Mouse (Mus musculus) left cerebral cortex, postnatal 25 days (tissue): ENCODE measurements around the gene Pygo2. TPM values are rescaled to one million over a fixed set of nuclear protein-coding genes. Genes with fewer than 3 reads are reported as not detected.

Experiments used
- DNase-seq, 2 experiments: peaks; one replicate each; pipeline ENCODE4 v3.0.0; 2022; ENCODE audit warnings: low spot score in 2 of 2, mixed read lengths in 1 of 2
- intact Hi-C: fragments of 180-260 bp; cut with DNase I; formaldehyde crosslinking; loops from one replicate; pipeline ENCODE4 v1.15.1; 2025
- total RNA-seq, 2 experiments: library from RNA; stranded (reverse); gene quantifications; 2 replicates each; pipeline ENCODE4 v1.2.3; 2021

Gene Pygo2
- 10 to 100 TPM; 51.6 to 60.2 TPM for total RNA-seq

DNA sequence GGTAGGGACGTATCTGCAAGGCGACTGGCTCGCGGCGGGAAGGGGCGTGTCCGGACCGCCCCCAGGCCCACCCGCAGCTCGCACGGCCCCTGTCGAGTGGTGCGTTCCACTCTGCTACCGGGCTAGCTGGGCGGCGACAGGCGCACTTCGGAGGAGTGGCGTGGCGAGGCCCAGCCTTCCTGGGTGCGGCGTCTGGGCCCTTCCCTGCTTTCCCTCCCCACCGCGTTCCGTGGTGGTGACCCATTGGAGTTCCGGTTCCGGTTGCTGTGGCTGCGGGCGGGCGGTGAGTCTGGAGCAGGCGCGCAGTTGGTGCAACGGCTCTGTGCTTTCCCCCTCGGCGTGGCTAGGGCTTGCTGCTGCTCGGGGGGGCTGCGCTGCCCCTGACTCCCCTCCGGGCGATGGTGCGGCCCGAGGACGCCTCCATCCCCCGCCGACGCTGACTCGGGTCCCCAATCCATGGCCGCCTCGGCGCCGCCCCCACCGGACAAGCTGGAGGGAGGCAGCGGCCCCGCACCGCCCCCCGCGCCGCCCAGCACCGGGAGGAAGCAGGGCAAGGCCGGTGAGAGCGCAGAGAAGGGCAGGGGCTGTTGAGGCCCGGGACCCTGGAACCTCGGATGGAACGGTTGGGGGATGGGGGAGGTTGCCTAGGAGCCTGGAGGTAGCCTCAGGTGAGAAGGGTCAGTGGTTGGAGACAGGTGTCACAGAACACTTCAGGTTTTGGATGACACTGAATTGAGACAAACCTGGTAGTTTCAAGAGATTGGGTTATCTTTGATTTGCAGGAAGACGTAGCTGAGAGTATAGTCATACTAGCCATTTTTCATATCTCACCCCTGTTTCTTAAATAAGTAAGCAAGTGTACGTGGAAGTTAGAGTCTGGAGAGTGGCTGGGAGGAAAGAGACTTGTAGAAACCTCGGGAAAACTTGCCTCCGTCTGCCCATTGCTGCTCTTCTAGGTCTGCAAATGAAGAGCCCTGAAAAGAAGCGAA, at the start of gene Pygo2:
Pygo2 (plus strand) TSS at position 44 of the 989 bp plus-strand sequence.
- intact Hi-C loops: no loop called here
- DNase-seq: peak; percentile 95 to 98

GRCm38 (mm10) chr3:89380291-89380690, 49.7 kb upstream of the Pygo2 start:
- intact Hi-C loops: no loop called here
- no peak for DNase-seq

DNA sequence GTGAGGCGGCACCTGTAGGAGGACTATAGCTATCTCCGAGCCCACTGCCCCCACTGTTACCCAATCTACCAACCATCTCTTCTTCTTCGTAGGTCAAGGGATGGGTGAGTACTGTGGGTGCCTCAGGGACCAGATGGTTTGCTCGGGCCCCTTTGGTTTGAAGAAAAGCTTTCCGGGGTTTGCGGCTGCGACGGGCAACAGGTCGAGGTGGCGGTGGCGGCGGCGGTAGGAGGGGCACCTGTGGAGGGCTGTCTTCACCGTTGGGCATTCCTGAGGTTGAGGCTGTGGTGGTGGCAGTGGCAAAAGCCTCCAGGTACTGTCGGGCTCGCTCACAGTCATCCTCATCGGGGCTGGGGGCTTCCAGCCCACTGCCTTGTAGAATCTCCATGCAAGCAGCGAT, 49.3 kb upstream of the Pygo2 start:
- intact Hi-C loops: no loop called here
- DNase-seq: no peak

DNA sequence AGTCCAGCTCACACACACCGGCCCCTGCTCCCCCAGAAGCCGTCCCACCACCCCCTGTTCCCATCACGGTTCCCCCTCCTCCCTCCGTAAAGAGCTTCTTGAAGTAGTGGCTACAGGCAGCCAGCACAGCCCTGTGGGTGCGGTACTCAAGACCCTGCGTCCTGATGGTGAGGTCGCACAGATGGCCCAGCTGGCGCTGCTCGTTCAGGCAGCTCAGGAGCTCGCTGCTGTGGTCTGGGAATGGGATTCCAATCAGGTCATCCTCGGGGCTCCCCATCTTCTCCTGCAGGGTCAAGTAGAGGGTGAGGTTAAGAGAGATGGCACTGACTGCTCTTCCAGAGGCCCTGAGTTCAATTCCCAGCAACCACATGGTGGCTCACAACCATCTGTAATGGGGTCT, 48.8 kb upstream of the Pygo2 start:
- intact Hi-C loops: no loop called here

GRCm38 (mm10) chr3:89382033-89382882, 47.8 kb upstream of the Pygo2 start:
- intact Hi-C loops: no loop called here
- DNase-seq: no peak

More for the DNA sequence above, 48.8 kb upstream of the Pygo2 start:
- no peak for DNase-seq

DNA sequence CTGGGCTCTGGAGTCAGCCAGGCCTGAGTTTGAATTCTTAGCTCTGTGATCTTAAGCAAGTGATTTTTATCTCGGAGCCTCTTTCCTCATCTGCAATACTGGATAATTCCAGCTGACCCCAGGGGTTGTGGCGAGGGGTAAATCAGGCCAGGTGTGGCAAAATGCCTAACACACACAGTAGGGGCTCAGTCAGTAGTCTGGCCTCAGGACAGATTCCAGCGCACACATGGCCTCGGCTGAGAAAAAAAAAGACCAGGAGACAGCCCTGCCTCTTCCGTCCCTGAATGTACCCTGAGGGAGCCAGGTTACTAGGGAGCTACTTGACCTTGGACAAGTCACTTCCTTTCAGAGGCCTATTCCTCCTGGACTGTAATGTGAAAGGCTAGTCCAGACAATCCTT, 47.1 kb upstream of the Pygo2 start:
- no peak for DNase-seq
- intact Hi-C loops: no loop called here

GRCm38 (mm10) chr3:89383651-89384255, 46.3 kb upstream of the Pygo2 start:
- no peak for DNase-seq
- intact Hi-C loops: no loop called here

- DNase-seq: no peak
- intact Hi-C loops: no loop called here
These were observed 45.5 kb upstream of the Pygo2 start for GRCm38 (mm10) chr3:89384331-89385076.

DNA sequence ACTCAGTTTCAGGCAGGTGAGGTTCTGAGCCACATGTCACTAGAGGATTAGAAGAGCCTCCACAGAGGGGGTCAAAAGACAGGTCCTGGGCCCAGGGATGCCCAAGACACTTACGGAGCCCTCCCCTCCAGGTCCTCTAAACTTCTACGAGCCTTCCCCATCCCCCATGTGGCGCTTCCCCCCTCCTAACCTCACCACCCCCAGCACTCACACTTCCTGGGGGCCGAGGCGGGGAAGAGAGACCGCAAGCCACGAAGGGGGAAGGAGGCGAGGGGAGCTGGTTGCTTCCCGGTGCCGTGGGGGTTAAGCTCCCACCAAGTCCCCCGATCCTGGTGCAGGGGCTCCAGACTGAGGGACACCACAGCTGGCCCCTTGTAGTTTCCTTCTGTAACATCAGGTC, 44.6 kb upstream of the Pygo2 start:
- intact Hi-C loops: no loop called here
- DNase-seq: no peak

DNA sequence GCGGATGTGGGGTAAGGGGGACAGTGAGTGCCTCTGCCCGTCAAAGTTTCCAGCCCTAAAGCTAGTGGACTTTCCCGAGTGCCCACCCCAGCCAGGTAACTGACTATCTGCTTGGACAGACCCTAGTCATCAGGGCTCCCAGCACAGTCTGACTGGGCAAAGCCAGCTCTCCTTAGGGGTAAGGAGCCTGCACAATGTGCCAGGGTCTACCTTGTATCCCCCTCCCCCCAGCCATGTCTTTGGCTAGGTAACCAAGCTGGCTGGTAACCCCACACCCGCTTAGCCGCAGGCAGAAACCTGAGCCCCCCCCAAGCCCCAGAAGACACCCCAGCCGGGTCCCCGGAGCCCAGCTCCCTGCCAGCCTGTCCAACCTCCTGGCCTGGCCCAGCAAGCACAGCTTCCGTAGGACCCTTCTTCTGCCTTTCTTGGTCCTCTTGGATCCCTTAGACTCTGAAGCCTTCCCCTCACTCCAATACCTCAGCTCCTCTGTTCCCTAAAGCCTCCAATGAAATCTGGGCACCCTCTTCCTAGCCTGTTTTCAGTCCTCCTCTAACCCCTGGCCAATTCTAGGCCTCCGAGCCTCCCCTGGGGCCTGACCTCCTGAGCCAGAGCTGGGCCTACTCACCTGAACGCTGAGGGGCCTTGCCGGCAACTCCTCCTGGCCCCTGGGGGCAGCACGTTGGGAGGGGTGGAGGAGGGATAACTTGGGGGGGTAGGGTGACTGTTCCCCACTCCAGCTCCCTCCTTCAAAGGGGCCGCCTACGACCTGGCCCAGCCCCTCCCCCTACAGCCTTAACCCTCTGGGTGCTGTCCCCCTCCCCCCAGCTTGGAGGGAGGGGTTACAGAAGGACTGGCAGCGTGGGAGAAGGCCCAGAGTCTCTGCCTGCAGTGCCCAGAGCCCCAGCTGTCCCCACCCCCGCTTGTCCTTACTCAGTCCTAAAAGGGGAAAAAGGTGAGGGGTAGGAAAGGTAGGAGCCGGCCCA, 43.3 kb upstream of the Pygo2 start:
- DNase-seq: no peak
- intact Hi-C loops: no loop called here

DNA sequence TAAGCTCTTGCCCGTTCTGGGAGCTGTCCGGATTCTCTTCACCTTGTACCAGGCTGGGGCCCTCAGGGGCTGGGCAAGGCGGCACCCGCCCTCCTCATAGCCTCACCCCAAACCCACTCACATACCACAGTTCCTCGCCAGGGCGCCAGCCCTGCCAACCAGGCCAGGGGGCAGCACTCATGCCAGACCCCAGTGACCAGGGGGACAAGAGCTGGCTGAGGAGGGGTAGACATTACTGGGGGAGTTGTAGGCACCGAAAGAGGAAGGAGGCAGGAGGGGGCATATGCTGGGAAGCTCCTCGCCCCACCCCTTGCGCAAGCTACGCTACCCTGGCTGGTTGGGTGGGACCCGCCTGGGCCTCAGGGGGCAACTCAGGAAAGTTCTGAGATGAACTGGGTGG, 42.4 kb upstream of the Pygo2 start:
- intact Hi-C loops: no loop called here

DNA sequence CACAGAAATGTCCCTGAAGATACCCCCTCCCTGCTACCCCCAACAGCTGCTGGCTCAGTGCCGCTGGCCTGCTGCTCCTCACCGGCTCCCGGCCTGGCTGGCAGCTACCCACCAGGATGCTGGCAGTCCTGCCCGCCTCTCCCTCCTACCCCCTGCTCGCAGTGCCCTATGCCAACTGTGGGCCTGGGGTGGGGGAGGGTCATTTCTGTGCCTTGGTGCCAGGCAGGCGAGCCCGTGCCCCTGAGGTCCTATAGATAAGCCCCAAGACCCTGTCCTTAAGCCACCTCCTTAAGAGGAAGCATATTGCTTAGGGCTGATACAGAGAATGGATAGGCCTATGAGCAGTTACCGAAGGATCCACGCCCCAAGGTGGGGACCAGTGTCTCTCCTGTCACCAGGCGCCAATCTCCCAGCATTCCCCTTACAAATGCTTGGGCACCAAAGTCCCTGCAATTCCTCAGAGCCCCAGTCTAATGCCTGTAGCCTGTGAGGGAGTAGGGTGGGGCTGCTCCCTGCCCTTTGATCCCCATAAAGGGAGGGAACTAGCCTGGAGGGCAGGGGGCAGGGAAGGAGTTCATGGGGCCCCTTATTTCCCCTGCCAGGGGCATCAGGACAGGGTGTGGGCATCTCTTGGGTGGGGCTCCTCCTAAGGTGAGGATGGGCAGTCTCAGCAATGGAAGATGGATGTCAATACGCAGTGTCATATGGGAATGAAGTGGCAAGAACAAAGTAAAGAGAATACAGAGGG, 41.7 kb upstream of the Pygo2 start:
- DNase-seq: peak in 1 of 2 experiments; percentile 35
- intact Hi-C loops: no loop called here

More for the DNA sequence above, 42.4 kb upstream of the Pygo2 start:
- no peak for DNase-seq

DNA sequence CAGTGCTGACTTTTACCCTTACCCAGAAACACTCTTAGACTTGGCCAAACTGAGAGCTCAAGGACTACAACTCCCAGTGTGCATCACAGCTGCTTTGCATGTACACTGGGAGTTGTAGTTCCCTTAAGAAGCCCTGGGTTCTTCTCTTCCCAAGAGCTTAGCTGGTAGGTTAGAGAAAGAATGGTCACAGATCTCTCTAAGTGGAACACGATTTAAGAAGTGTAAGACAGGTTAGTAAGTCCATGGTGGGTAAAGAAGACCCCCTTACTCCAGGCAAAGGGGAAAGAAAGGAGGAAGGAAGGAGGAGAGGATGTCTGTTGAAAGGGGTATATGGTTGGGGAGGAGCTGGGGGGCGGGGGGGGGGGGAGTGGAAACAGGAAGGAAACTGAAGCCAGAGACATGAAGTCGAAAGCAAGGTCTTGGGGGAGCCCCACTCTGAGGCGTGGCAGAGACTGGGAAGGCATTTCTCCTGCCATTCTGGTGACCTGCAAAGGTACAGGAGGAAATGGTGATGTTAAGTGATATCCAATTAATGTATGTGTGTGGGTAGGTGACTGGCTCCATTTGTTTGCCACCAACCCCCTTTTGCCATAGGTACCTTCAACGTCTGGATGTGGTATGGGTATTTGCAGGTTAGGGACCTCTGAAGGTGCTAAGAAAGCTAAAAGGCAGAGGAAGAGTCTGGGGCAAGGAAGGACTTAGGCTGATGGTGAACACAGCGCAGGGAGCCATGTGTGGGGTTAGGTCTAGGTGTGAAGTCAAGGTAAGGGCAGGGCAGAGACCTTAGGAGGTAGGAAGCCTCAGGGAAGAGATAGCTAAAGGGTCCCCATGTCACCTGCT, 40.9 kb upstream of the Pygo2 start:
- intact Hi-C loops: no loop called here
- DNase-seq: peak in 1 of 2 experiments; percentile 50

GRCm38 (mm10) chr3:89390111-89390515, 39.9 kb upstream of the Pygo2 start:
- no peak for DNase-seq
- intact Hi-C loops: no loop called here

GRCm38 (mm10) chr3:89390699-89391662, 39.0 kb upstream of the Pygo2 start:
- intact Hi-C loops: no loop called here
- no peak for DNase-seq
